ENCODE assay signal across 8 mouse cellular contexts in the genomic region with DNA sequence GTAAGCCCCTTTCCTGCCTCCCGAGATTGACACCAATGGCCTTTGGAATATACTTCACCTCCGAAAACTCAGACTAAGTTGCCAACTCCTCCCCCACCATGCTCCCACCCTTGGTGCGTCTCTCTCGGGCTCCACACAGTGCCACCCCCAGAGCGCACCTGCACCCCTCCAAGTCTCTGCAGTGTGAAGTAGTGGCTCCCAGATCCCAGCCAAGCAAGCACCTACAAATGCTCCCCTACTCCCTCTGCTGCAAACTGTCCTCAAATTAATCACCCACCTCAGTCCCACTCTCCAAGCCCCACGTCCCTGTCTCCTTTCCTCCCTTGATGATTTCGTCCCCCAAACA. TPM values are rescaled to one million over a fixed set of nuclear protein-coding genes. Genes with fewer than 3 reads are reported as not detected.
DNase-seq lines count a peak whose midpoint lies in the region; ATAC-seq and TF ChIP-seq lines count a peak whose summit lies in the region.

No protein-coding gene starts in this region.

- H3K79me2 ChIP-seq in liver, adult 2 months (ENCODE audit: control insufficient read depth, insufficient read depth, low read length): no peaks in the 10 kb centered on the region

- no peaks in the 10 kb centered on the region for H3K9me3 ChIP-seq in limb, embryonic 11.5 days (ENCODE audit: control insufficient read depth, low read length)
- no peaks in the 10 kb centered on the region for H3K9me3 ChIP-seq in neural tube, embryonic 12.5 days

- H3K4me2 ChIP-seq in limb, embryonic 11.5 days (ENCODE audit: low read depth, severe bottlenecking): peak overlapping the region; percentile 94
- peak overlapping the region; percentile 99 for H3K4me2 ChIP-seq in neural tube, embryonic 12.5 days (replicated peaks)

- peaks cover 4% of the 10 kb centered on the region; the same call in 1 of the 2 replicates for H3K4me1 ChIP-seq in liver, adult 2 months (ENCODE audit: control insufficient read depth, insufficient read depth, low read length)
- peaks cover 5% of the 10 kb centered on the region; the same call in 1 of the 2 replicates for H3K4me1 ChIP-seq in embryonic fibroblast, embryonic 13.5 days (ENCODE audit: control insufficient read depth, insufficient read depth, low read length)
- no peaks in the 10 kb centered on the region for H3K4me1 ChIP-seq in limb, embryonic 11.5 days (ENCODE audit: control insufficient read depth, insufficient read depth, low read length)
- peaks cover 11% of the 10 kb centered on the region for H3K4me1 ChIP-seq in neural tube, embryonic 12.5 days

- H3K9ac ChIP-seq in liver, adult 2 months (ENCODE audit: low read depth, low read length): no peak overlapping the region
- H3K9ac ChIP-seq in limb, embryonic 11.5 days (ENCODE audit: low read length): no peak overlapping the region
- 0 out of 2 replicates have a peak overlapping the region, but pooled peaks have one; percentile 41 for H3K9ac ChIP-seq in neural tube, embryonic 12.5 days

- no peak for TF ChIP-seq CTCF in liver, adult 2 months (IDR thresholded peaks at IDR 0.05; ENCODE audit: low read depth, low read length)
- no peak for TF ChIP-seq CTCF in embryonic fibroblast, embryonic 13.5 days (IDR thresholded peaks at IDR 0.05; ENCODE audit: borderline replicate concordance, insufficient read depth, low read length)

- H3K27ac ChIP-seq in liver, adult 2 months (replicated peaks; ENCODE audit: insufficient read depth, low read depth, low read length): no peak overlapping the region
- no peak overlapping the region for H3K27ac ChIP-seq in embryonic fibroblast, embryonic 13.5 days (ENCODE audit: insufficient read depth, low read length)
- no peak overlapping the region for H3K27ac ChIP-seq in limb, embryonic 11.5 days (replicated peaks; ENCODE audit: low read depth, low read length)
- no peak overlapping the region for H3K27ac ChIP-seq in neural tube, embryonic 12.5 days

- peak overlapping the region; percentile 41 for H3K4me3 ChIP-seq in liver, adult 2 months (ENCODE audit: insufficient read depth, low read depth, low read length)
- peak overlapping the region; percentile 37 for H3K4me3 ChIP-seq in embryonic fibroblast, embryonic 13.5 days (ENCODE audit: insufficient read depth, low read length)
- peak overlapping the region; percentile 38 for H3K4me3 ChIP-seq in limb, embryonic 11.5 days (ENCODE audit: low read depth, low read length)
- H3K4me3 ChIP-seq in neural tube, embryonic 12.5 days: peak overlapping the region; percentile 53

- H3K36me3 ChIP-seq in liver, adult 2 months (ENCODE audit: control insufficient read depth, insufficient read depth, low read length): no peaks in the 10 kb centered on the region
- no peaks in the 10 kb centered on the region for H3K36me3 ChIP-seq in limb, embryonic 11.5 days (ENCODE audit: control insufficient read depth, insufficient read depth, low read length)
- no peaks in the 10 kb centered on the region for H3K36me3 ChIP-seq in neural tube, embryonic 12.5 days

- no peak for TF ChIP-seq POLR2A in liver, adult 2 months (IDR thresholded peaks at IDR 0.05; ENCODE audit: extremely low read depth, insufficient read depth, low read length)
- TF ChIP-seq POLR2A in embryonic fibroblast, embryonic 13.5 days (IDR thresholded peaks at IDR 0.05; ENCODE audit: low read depth, low read length): no peak

- under 1% methylated on average over 7 of the region's 7 CpGs for WGBS in liver, adult 2 months
- 0% methylated on average over 7 of the region's 7 CpGs for WGBS in limb, embryonic 11.5 days
- under 1% methylated on average over 7 of the region's 7 CpGs for WGBS in neural tube, embryonic 12.5 days

- peak; percentile 16 to 70 for DNase-seq in adrenal gland, adult (ENCODE audit: inconsistent age in 2 of 2, low spot score in 1 of 2)
- DNase-seq in adrenal gland, postnatal 25 days: no peak
- no peak for DNase-seq in liver, adult 2 months (ENCODE audit: extremely low read depth, low read depth, low spot score)
- no peak for DNase-seq in liver
- peak; percentile 29 for DNase-seq in limb, embryonic 11.5 days (ENCODE audit: low spot score)
- DNase-seq in ovary, postnatal 14 days (ENCODE audit: low spot score): no peak

- peak; percentile 57; the same call in 1 of the 2 replicates for ATAC-seq in limb, embryonic 11.5 days (ENCODE audit: insufficient number of reproducible peaks, low FRiP score, low TSS enrichment, low read depth)
- peak; percentile 69 for ATAC-seq in neural tube, embryonic 12.5 days (ENCODE audit: low FRiP score, low read depth)

- peaks cover 9% of the 10 kb centered on the region; the same call in 1 of the 2 replicates for H3K27me3 ChIP-seq in liver, adult 2 months (ENCODE audit: control insufficient read depth, insufficient read depth, low read length)
- peaks cover 17% of the 10 kb centered on the region for H3K27me3 ChIP-seq in limb, embryonic 11.5 days (ENCODE audit: control insufficient read depth, insufficient read depth, low read length)
- peaks cover 15% of the 10 kb centered on the region for H3K27me3 ChIP-seq in neural tube, embryonic 12.5 days (replicated peaks)

RNA-seq across cellular contexts. Expression of a gene that starts 0.7 kb away (rescaled TPM):
- total RNA-seq in adrenal gland, postnatal 25 days (2021): 11.0 and 16.8 TPM in 2 replicates
- 0.09 and 0.13 TPM in 2 replicates for total RNA-seq in liver, adult 2 months (2014; rRNA removed)
- polyA plus RNA-seq in liver, adult 2 months (2012; rRNA removed): not detected in 2 replicates
- 0.26 TPM in 1 of 2 replicates, not detected in the other for polyA plus RNA-seq in embryonic fibroblast, embryonic 13.5 days (2011; ENCODE audit: insufficient read length, low read depth, missing spikeins)
- 0.33 TPM in 1 of 2 replicates, not detected in the other for polyA plus RNA-seq in limb, embryonic 11.5 days (2014; fragmentation: Nextera tagmentation; extraction: Ambion mirVana)
- polyA plus RNA-seq in neural tube, embryonic 12.5 days (2016; fragmentation: Nextera tagmentation; extraction: Ambion mirVana): 0.20 TPM in 2 replicates

Comparison
In these comparisons a context has a peak if more than half of its experiments do, and no peak if none do; other contexts are left out.
1. DNase-seq: peak in adrenal gland, adult (2 of 2) and limb, embryonic 11.5 days (single experiment); none in adrenal gland, postnatal 25 days (single experiment), liver, adult 2 months (single experiment), liver (single experiment) and ovary, postnatal 14 days (single experiment).
2. Peak in every context shown above with its lines, with median percentiles within 50 percentile points of each other: H3K4me3 ChIP-seq.